Mouse (Mus musculus): ENCODE results near the gene St3gal4. TPM values are rescaled to one million over a fixed set of nuclear protein-coding genes. Genes with fewer than 3 reads are reported as not detected.

Gene St3gal4
- polyA plus RNA-seq, 1 experiment from 2014 or later: 18.4 TPM

- 65% methylated on average over 4 of the region's 4 CpGs for WGBS
- Histone ChIP-seq H3K9me3 (no peaks in the 10 kb centered on the region), H3K4me1 (peaks cover 58% of the 10 kb centered on the region), H3K27me3 (ENCODE audit: insufficient read depth, poor library complexity, severe bottlenecking) (no peaks in the 10 kb centered on the region), H3K36me3 (no peaks in the 10 kb centered on the region; the same call in 1 of the 2 replicates), H3K27ac (peak overlapping the region; percentile 62; the same call in 1 of the 2 replicates), H3K4me3 (no peak overlapping the region)
- DNase-seq (ENCODE audit: low spot score): no peak
These were observed 8.5 kb downstream of the St3gal4 start for GRCm38 (mm10) chr9:35110567-35110966.

DNA sequence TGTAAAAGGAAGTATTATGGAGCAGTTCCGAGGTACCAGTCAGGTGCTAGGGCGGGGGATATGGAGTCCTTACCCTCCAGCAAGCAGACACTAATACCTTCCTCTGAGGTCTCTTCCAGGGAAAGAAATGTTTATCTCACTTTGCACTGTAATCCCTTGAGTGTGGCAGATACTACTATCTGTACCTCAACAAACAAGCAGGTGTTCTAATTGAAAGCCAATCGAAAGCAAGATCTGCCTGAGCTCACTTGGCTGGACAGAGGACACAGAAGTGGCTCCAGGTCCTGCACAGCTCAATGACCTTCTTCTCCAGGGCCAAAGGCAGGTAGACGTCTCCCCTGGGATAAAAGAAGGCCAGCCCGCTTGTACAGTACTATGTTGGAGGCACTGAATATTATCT lies 9.0 kb downstream of the St3gal4 start:
- 76% methylated on average over 5 of the region's 5 CpGs for WGBS
- H3K9me3 ChIP-seq: no peaks in the 10 kb centered on the region
- H3K4me3 ChIP-seq: no peak overlapping the region
- H3K27me3 ChIP-seq (ENCODE audit: insufficient read depth, poor library complexity, severe bottlenecking): no peaks in the 10 kb centered on the region
- no peak for DNase-seq (ENCODE audit: low spot score)
- peak overlapping the region; percentile 62 for H3K27ac ChIP-seq
- peaks cover 58% of the 10 kb centered on the region for H3K4me1 ChIP-seq
- no peaks in the 10 kb centered on the region; the same call in 1 of the 2 replicates for H3K36me3 ChIP-seq

GRCm38 (mm10) chr9:35108916-35109315 lies 10.2 kb downstream of the St3gal4 start:
- peak; percentile 73 for DNase-seq (ENCODE audit: low spot score)

DNA sequence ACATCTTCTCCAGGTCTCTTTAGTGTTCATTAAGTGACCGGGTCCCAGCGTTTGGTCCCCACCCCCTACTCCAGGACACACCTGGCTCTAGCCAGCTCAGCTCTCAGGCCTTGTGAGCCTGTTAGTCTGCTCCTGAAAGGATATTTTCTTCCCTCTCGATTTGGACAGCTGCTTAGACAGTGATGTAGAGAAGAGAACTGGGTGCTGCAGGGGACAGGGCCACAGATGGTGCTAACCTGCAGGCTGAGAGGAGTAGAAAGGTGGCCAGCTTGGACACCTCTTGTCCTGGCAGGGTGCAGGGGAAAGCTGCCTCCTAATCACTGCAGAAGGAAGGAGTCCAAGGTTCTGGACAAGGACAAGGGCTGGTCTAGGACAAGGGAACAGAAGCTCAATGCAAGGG lies 11.0 kb downstream of the St3gal4 start:
- WGBS: 74% methylated on average over 3 of the region's 3 CpGs
- Histone ChIP-seq H3K27me3 (ENCODE audit: insufficient read depth, poor library complexity, severe bottlenecking) (no peaks in the 10 kb centered on the region), H3K27ac (no peak overlapping the region)

More at GRCm38 (mm10) chr9:35108916-35109315, 10.2 kb downstream of the St3gal4 start:
- H3K27me3 ChIP-seq (ENCODE audit: insufficient read depth, poor library complexity, severe bottlenecking): no peaks in the 10 kb centered on the region
- no peaks in the 10 kb centered on the region for H3K9me3 ChIP-seq
- H3K4me3 ChIP-seq: no peak overlapping the region
- 57% methylated on average over 5 of the region's 5 CpGs for WGBS
- no peaks in the 10 kb centered on the region; the same call in 1 of the 2 replicates for H3K36me3 ChIP-seq
- peaks cover 58% of the 10 kb centered on the region for H3K4me1 ChIP-seq
- peak overlapping the region; percentile 59 for H3K27ac ChIP-seq

GRCm38 (mm10) chr9:35107396-35107795 lies 11.7 kb downstream of the St3gal4 start:
- no peaks in the 10 kb centered on the region for H3K27me3 ChIP-seq (ENCODE audit: insufficient read depth, poor library complexity, severe bottlenecking)
- H3K27ac ChIP-seq: no peak overlapping the region
- peak; percentile 66 for DNase-seq (ENCODE audit: low spot score)
- H3K4me3 ChIP-seq: no peak overlapping the region
- no peaks in the 10 kb centered on the region; the same call in 1 of the 2 replicates for H3K36me3 ChIP-seq
- no peaks in the 10 kb centered on the region for H3K9me3 ChIP-seq
- peaks cover 55% of the 10 kb centered on the region for H3K4me1 ChIP-seq
- 86% methylated on average over 5 of the region's 5 CpGs for WGBS

More for the DNA sequence above, 11.0 kb downstream of the St3gal4 start:
- H3K9me3 ChIP-seq: no peaks in the 10 kb centered on the region
- peak; percentile 65 for DNase-seq (ENCODE audit: low spot score)
- peaks cover 57% of the 10 kb centered on the region for H3K4me1 ChIP-seq
- no peak overlapping the region for H3K4me3 ChIP-seq
- no peaks in the 10 kb centered on the region; the same call in 1 of the 2 replicates for H3K36me3 ChIP-seq

GRCm38 (mm10) chr9:35105884-35106880 lies 12.9 kb downstream of the St3gal4 start:
- H3K4me1 ChIP-seq: peaks cover 43% of the 10 kb centered on the region
- WGBS: 36% methylated on average over 14 of the region's 15 CpGs
- H3K27ac ChIP-seq: peak overlapping the region; percentile 53; the same call in 1 of the 2 replicates

GRCm38 (mm10) chr9:35105438-35105837 lies 13.6 kb downstream of the St3gal4 start:
- H3K27ac ChIP-seq: peak overlapping the region; percentile 53; the same call in 1 of the 2 replicates
- H3K27me3 ChIP-seq (ENCODE audit: insufficient read depth, poor library complexity, severe bottlenecking): no peaks in the 10 kb centered on the region
- no peaks in the 10 kb centered on the region for H3K9me3 ChIP-seq
- H3K4me1 ChIP-seq: peaks cover 38% of the 10 kb centered on the region
- DNase-seq (ENCODE audit: low spot score): no peak
- no peak overlapping the region for H3K4me3 ChIP-seq
- H3K36me3 ChIP-seq: no peaks in the 10 kb centered on the region; the same call in 1 of the 2 replicates
- WGBS: 39% methylated on average over 2 of the region's 2 CpGs

More at GRCm38 (mm10) chr9:35105884-35106880, 12.9 kb downstream of the St3gal4 start:
- Histone ChIP-seq H3K36me3 (no peaks in the 10 kb centered on the region; the same call in 1 of the 2 replicates), H3K4me3 (peak overlapping the region; percentile 12; the same call in 1 of the 2 replicates), H3K9me3 (no peaks in the 10 kb centered on the region), H3K27me3 (ENCODE audit: insufficient read depth, poor library complexity, severe bottlenecking) (no peaks in the 10 kb centered on the region)
- DNase-seq (ENCODE audit: low spot score): peak; percentile 89

- WGBS: 50% methylated on average over 4 of the region's 4 CpGs
- peaks cover 31% of the 10 kb centered on the region for H3K4me1 ChIP-seq
- no peak overlapping the region for H3K4me3 ChIP-seq
- no peak overlapping the region for H3K27ac ChIP-seq
- no peaks in the 10 kb centered on the region; the same call in 1 of the 2 replicates for H3K36me3 ChIP-seq
- H3K27me3 ChIP-seq (ENCODE audit: insufficient read depth, poor library complexity, severe bottlenecking): no peaks in the 10 kb centered on the region
- no peaks in the 10 kb centered on the region for H3K9me3 ChIP-seq
- no peak for DNase-seq (ENCODE audit: low spot score)
These were observed 14.4 kb downstream of the St3gal4 start for GRCm38 (mm10) chr9:35104711-35105110.

DNA sequence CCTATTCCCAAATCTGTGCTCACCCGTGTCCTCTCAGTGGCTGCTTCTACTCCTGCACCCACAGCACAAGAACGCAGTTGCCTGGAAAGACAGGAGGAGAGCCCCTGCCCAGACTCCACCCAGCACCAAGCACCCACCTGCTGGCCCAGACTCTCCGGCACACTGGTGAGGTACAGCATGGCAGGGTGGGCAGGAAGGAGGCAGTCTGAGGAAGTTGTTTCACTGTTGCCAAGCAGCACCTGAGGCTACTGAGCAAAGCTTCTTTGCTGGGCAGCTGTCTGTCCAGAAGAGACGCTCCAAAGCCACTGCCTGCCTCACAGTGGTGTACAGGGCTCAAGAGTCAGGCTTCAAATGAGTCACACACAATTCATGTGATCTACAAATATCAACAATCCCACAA lies 20.3 kb downstream of the St3gal4 start:
- no peaks in the 10 kb centered on the region for H3K36me3 ChIP-seq
- peaks cover 15% of the 10 kb centered on the region; the same call in 1 of the 2 replicates for H3K4me1 ChIP-seq
- no peak for DNase-seq (ENCODE audit: low spot score)
- H3K27ac ChIP-seq: no peak overlapping the region
- H3K4me3 ChIP-seq: no peak overlapping the region
- H3K9me3 ChIP-seq: no peaks in the 10 kb centered on the region
- 78% methylated on average over 4 of the region's 4 CpGs for WGBS
- H3K27me3 ChIP-seq (ENCODE audit: insufficient read depth, poor library complexity, severe bottlenecking): no peaks in the 10 kb centered on the region

- DNase-seq (ENCODE audit: low spot score): no peak
- Histone ChIP-seq H3K36me3 (no peaks in the 10 kb centered on the region), H3K9me3 (no peaks in the 10 kb centered on the region), H3K27me3 (ENCODE audit: insufficient read depth, poor library complexity, severe bottlenecking) (no peaks in the 10 kb centered on the region), H3K4me3 (no peak overlapping the region), H3K27ac (no peak overlapping the region), H3K4me1 (peaks cover 15% of the 10 kb centered on the region; the same call in 1 of the 2 replicates)
- 37% methylated on average over 4 of the region's 4 CpGs for WGBS
These were observed 21.2 kb downstream of the St3gal4 start for GRCm38 (mm10) chr9:35097901-35098300.

GRCm38 (mm10) chr9:35095726-35096125 lies 23.3 kb downstream of the St3gal4 start:
- DNase-seq (ENCODE audit: low spot score): no peak
- H3K36me3 ChIP-seq: no peaks in the 10 kb centered on the region
- H3K9me3 ChIP-seq: no peaks in the 10 kb centered on the region
- H3K4me1 ChIP-seq: peaks cover 15% of the 10 kb centered on the region; the same call in 1 of the 2 replicates
- H3K4me3 ChIP-seq: no peak overlapping the region
- no peak overlapping the region for H3K27ac ChIP-seq
- WGBS: 83% methylated on average over 1 of the region's 1 CpGs
- no peaks in the 10 kb centered on the region for H3K27me3 ChIP-seq (ENCODE audit: insufficient read depth, poor library complexity, severe bottlenecking)

GRCm38 (mm10) chr9:35093350-35093749 lies 25.7 kb downstream of the St3gal4 start:
- no peak for DNase-seq (ENCODE audit: low spot score)
- no peak overlapping the region for H3K27ac ChIP-seq
- H3K4me1 ChIP-seq: peaks cover 10% of the 10 kb centered on the region; the same call in 1 of the 2 replicates
- H3K9me3 ChIP-seq: no peaks in the 10 kb centered on the region
- no peaks in the 10 kb centered on the region for H3K36me3 ChIP-seq
- WGBS: 91% methylated on average over 3 of the region's 3 CpGs
- no peak overlapping the region for H3K4me3 ChIP-seq
- H3K27me3 ChIP-seq (ENCODE audit: insufficient read depth, poor library complexity, severe bottlenecking): no peaks in the 10 kb centered on the region

DNA sequence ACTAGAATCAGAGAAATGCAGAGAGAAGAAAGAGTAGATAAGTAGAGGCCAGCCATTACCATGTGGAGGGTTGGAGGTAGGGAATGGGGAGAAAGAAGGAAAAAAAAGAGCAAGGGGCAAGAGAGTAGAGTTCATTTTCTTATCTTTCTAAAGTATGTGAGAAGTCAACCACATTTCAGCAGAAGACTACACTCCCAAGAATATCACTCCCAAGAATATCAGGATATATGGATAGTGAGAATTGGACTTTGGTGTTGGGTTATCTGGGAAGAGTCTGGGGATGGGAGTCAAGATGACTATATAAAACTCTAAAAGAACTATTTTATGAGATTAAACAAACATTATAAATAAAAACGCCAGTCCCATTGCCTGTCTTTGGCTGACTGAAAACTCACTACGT lies 26.2 kb downstream of the St3gal4 start:
- Histone ChIP-seq H3K27ac (no peak overlapping the region), H3K4me3 (no peak overlapping the region), H3K4me1 (peaks cover 6% of the 10 kb centered on the region; the same call in 1 of the 2 replicates), H3K9me3 (no peaks in the 10 kb centered on the region), H3K27me3 (ENCODE audit: insufficient read depth, poor library complexity, severe bottlenecking) (no peaks in the 10 kb centered on the region), H3K36me3 (no peaks in the 10 kb centered on the region)
- 84% methylated on average over 2 of the region's 2 CpGs for WGBS
- no peak for DNase-seq (ENCODE audit: low spot score)

Data from heart, embryonic 10.5 days (tissue).